Mouse (Mus musculus): ENCODE data around the gene Mttp. TPM values are rescaled to one million over a fixed set of nuclear protein-coding genes. Genes with fewer than 3 reads are reported as not detected.

Mttp gene
- total and polyA plus RNA-seq, 3 experiments: 2.5 to 4.4 TPM; not detected in 1

- Histone ChIP-seq H3K79me2 (ENCODE audit: control insufficient read depth, insufficient read depth, low read length, poor library complexity) (no peaks in the 10 kb centered on the region), H3K4me3 (ENCODE audit: control insufficient read depth in 1 of 2, insufficient read depth in 1 of 2, low read depth in 2 of 2, low read length in 2 of 2) (no peak overlapping the region), H3K36me3 (ENCODE audit: control insufficient read depth in 1 of 2, insufficient read depth in 2 of 2, low read length in 2 of 2) (no peaks in the 10 kb centered on the region), H3K9ac (ENCODE audit: control insufficient read depth, low read depth, low read length, poor library complexity, severe bottlenecking) (no peak overlapping the region), H3K4me1 (ENCODE audit: control insufficient read depth in 1 of 2, insufficient read depth in 2 of 2, low read length in 2 of 2) (no peaks in the 10 kb centered on the region), H3K27ac (ENCODE audit: control insufficient read depth, low read depth, low read length) (no peak overlapping the region), H3K27me3 (ENCODE audit: control insufficient read depth in 1 of 2, insufficient read depth in 2 of 2, low read length in 2 of 2) (no peaks in the 10 kb centered on the region), H3K9me3 (replicated peaks; ENCODE audit: insufficient read depth, low read length) (no peaks in the 10 kb centered on the region)
- no peak for DNase-seq (ENCODE audit: low read depth, low spot score)
- TF ChIP-seq MAZ (IDR thresholded peaks at IDR 0.05; ENCODE audit: low read depth, low read length) (no peak), UBTF (IDR thresholded peaks at IDR 0.05; ENCODE audit: borderline replicate concordance, insufficient read depth, low read depth, low read length) (no peak), TCF12 (IDR thresholded peaks at IDR 0.05; ENCODE audit: low read depth, low read length) (no peak), HCFC1 (IDR thresholded peaks at IDR 0.05; ENCODE audit: low read depth, low read length) (no peak), EP300 (IDR thresholded peaks at IDR 0.05; ENCODE audit: low read depth in 1 of 2, low read length in 2 of 2) (no peak), SIN3A (IDR thresholded peaks at IDR 0.05; ENCODE audit: low read length) (no peak), GABPA (IDR thresholded peaks at IDR 0.05; ENCODE audit: low read depth, low read length) (no peak), MAX (IDR thresholded peaks at IDR 0.05; ENCODE audit: low read length) (no peak), KAT2A (conservative IDR thresholded peaks at IDR 0.05; ENCODE audit: low read depth, low read length) (no peak), NELFE (IDR thresholded peaks at IDR 0.05; ENCODE audit: low read depth, low read length) (no peak), JUND (IDR thresholded peaks at IDR 0.05; ENCODE audit: low read depth, low read length) (no peak)
Observed at GRCm38 (mm10) chr3:138095301-138095700, 49.5 kb downstream of the Mttp start.

GRCm38 (mm10) chr3:138083896-138084295, 60.9 kb downstream of the Mttp start:
- DNase-seq (ENCODE audit: low read depth, low spot score): no peak
- Histone ChIP-seq H3K79me2 (ENCODE audit: control insufficient read depth, insufficient read depth, low read length, poor library complexity) (no peaks in the 10 kb centered on the region), H3K36me3 (ENCODE audit: control insufficient read depth in 1 of 2, insufficient read depth in 2 of 2, low read length in 2 of 2) (no peaks in the 10 kb centered on the region), H3K27ac (ENCODE audit: control insufficient read depth, low read depth, low read length) (no peak overlapping the region), H3K9me3 (replicated peaks; ENCODE audit: insufficient read depth, low read length) (no peaks in the 10 kb centered on the region), H3K4me1 (ENCODE audit: control insufficient read depth in 1 of 2, insufficient read depth in 2 of 2, low read length in 2 of 2) (no peaks in the 10 kb centered on the region), H3K27me3 (ENCODE audit: control insufficient read depth in 1 of 2, insufficient read depth in 2 of 2, low read length in 2 of 2) (no peaks in the 10 kb centered on the region; a peak in 1 of 4 replicates), H3K4me3 (ENCODE audit: control insufficient read depth in 1 of 2, insufficient read depth in 1 of 2, low read depth in 2 of 2, low read length in 2 of 2) (no peak overlapping the region), H3K9ac (ENCODE audit: control insufficient read depth, low read depth, low read length, poor library complexity, severe bottlenecking) (no peak overlapping the region)
- no peak for TF ChIP-seq JUND (IDR thresholded peaks at IDR 0.05; ENCODE audit: low read depth, low read length)

DNA sequence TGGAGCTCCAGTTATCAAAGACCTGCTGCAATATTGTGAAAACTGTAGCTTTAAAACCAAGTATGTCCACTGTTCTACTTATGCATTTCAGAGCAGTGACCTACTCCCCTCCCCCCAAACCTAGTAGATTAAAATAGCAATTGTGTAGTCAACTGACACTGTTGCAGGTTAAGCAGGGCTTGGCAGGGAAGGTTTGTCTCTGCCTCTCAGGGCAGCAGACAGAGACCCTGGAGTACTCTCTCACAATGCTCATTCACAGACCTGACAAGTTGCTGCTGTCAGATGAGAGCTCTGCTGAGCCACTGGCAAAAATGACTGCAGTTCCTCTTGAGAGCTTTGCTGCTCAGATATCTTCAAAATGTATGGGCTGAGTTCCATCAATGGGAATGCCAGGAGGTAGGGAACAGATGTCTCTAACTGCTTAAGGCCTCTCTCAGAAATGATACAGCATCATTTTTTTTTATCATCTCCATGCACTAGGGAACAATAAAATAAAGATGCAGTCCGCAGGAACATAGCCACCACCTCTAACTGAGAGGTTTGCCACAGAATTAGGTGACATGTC, 61.6 kb downstream of the Mttp start:
- H3K4me1 ChIP-seq (ENCODE audit: control insufficient read depth in 1 of 2, insufficient read depth in 2 of 2, low read length in 2 of 2): no peaks in the 10 kb centered on the region
- no peaks in the 10 kb centered on the region for H3K36me3 ChIP-seq (ENCODE audit: control insufficient read depth in 1 of 2, insufficient read depth in 2 of 2, low read length in 2 of 2)
- H3K4me3 ChIP-seq (ENCODE audit: control insufficient read depth in 1 of 2, insufficient read depth in 1 of 2, low read depth in 2 of 2, low read length in 2 of 2): no peak overlapping the region
- H3K27ac ChIP-seq (ENCODE audit: control insufficient read depth, low read depth, low read length): no peak overlapping the region
- no peak overlapping the region for H3K9ac ChIP-seq (ENCODE audit: control insufficient read depth, low read depth, low read length, poor library complexity, severe bottlenecking)
- no peaks in the 10 kb centered on the region; a peak in 2 of 4 replicates for H3K27me3 ChIP-seq (ENCODE audit: control insufficient read depth in 1 of 2, insufficient read depth in 2 of 2, low read length in 2 of 2)
- TF ChIP-seq MXI1 (IDR thresholded peaks at IDR 0.05; ENCODE audit: low read depth, low read length) (no peak), GATA1 (IDR thresholded peaks at IDR 0.05; ENCODE audit: low read depth, low read length) (no peak), UBTF (IDR thresholded peaks at IDR 0.05; ENCODE audit: borderline replicate concordance, insufficient read depth, low read depth, low read length) (no peak), E2F4 (IDR thresholded peaks at IDR 0.05; ENCODE audit: borderline replicate concordance, low read depth, low read length) (no peak), KAT2A (conservative IDR thresholded peaks at IDR 0.05; ENCODE audit: low read depth, low read length) (no peak), POLR2AphosphoS5 (IDR thresholded peaks at IDR 0.05; ENCODE audit: borderline replicate concordance, low read depth, low read length) (no peak), ZNF384 (IDR thresholded peaks at IDR 0.05; ENCODE audit: low read depth, low read length) (no peak)
- H3K9me3 ChIP-seq (replicated peaks; ENCODE audit: insufficient read depth, low read length): no peaks in the 10 kb centered on the region
- no peak for DNase-seq (ENCODE audit: low read depth, low spot score)
- H3K79me2 ChIP-seq (ENCODE audit: control insufficient read depth, insufficient read depth, low read length, poor library complexity): no peaks in the 10 kb centered on the region

All from MEL (cell line).